Mouse (Mus musculus): ENCODE measurements at regions not wholly inside any gene's neighbourhood (a gene's known extent, or its start where the extent isn't known, plus 50 kb on each side); places are given as distances from the start of the nearest gene placed in this dataset.
A peak's percentile ranks its signal among the peaks of the same experiment; 100 is the strongest.

DNA sequence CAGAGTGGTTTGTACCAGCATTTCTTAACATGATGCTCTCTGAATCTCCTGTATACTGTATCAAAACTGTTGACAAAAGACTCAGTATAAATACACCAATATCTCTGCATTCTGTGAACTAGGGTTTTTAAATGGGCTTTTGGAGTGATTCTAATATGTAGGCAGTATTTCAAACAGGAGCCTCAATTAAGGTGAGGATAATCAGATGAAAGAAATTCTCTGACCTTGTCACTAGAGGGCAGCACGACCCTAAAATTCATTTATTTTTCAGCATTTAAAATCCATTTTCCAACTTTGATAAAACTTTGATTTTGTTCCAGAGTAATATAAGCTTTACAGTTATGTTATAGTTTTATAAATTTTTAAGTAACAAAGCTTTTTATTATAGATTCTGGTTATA is 114.5 kb downstream of the Rfx6 start:
- DNase-seq (ENCODE audit: extremely low spot score), result peak; percentile 9

DNA sequence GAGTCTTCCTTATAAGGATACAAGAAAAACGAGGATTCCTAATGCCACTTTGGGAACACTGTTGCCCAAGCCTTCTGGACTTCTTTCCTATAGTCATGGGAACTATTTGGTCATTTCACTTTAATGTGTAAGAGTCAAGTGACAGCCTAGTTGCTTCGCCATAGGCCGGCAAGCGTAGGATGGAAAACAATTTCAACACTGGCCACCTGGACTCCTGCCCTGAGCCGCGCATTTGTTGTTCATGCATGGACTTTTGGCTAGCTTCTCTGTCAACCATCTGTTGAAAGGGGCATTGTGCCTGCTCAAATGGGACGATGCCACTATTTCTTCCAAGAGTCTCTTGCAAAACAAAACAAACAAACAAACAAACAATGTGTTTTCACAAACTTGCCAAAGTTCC is 116.3 kb downstream of the Rfx6 start:
- no peak for DNase-seq (ENCODE audit: extremely low spot score)

DNA sequence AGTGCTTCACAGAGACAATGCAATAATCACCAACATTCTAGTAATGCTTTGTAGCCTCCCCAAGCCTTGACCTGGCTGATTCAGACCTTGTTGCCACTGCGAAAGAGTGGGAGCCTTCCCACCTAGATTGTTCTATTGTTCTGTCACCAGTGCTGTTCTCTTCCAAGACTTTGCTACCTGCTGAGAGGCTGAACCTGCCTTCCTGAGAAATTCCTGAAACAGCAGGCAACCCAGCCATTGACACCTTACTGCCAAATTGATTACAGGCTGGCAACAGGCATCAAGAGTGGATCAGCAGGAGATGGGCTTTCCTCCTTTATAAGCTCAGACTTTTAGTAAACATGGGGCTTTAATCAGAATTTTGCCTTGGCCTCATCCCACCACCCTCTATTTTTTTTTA is 139.1 kb downstream of the Rfx6 start:
- no peak for DNase-seq (ENCODE audit: extremely low spot score)

DNA sequence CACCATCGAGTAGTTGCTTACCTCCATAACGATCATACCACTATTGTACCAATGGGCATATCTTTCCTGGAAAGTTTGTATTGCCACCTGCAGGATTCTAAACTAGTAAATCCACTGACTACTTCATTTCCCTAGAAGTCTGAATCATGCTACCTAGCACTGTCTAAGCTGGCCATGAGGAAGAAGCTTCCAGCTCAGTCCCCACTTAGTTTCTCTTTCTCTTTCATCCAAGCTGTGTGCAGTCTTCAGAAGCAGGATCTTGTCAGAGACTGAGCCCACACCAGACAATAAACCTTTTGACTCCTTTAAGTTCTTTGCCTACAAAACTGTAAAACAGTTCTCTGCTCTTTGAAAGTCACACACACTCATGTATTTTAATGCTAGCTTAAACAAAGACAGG is 146.3 kb downstream of the Rfx6 start:
- no peak for DNase-seq (ENCODE audit: extremely low spot score)

DNA sequence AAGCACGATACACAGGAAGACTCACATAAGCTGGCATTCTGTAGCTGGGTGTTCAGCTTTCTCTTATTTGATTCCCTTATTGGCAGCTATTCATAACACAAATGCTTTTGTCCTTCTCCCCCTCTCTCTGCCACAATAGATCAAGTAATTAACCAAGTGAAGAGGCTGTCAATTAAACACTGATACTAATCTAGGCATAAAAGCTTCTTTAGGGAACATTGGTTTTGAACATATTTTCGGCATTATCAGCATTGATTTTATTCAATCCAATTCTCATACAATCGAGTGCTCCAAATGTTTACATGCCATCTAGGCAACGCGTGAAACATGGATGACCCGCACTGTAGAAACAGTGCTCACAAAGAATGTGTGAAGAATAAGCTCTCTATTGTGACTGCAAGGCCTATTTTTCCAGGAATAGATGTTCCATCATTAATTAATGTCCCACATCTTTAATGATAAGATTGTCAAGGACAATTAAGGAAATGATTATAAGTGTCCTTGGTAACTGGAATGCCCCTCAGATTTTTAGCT is 148.9 kb downstream of the Rfx6 start:
- no peak for DNase-seq (ENCODE audit: extremely low spot score)

DNA sequence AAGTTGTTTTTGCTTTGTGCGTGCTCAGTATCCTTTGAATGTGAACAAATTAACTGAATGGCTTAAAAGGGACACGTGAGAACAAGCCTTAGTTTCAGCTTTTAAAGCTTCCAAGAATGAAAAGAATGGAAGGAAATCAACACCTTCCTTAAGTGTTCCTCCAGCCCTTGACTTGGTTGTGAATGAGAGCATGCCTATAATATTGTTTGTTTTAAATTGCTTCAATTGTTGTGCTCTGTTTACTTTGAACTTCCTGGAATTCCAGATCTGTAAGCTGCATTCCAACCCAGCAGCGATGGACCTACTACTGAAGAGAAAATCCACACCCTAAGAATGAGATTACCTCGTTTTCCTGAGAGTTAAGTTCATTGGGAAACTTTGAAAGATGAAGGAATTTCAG is 154.9 kb downstream of the Rfx6 start:
- DNase-seq (ENCODE audit: extremely low spot score), result no peak

DNA sequence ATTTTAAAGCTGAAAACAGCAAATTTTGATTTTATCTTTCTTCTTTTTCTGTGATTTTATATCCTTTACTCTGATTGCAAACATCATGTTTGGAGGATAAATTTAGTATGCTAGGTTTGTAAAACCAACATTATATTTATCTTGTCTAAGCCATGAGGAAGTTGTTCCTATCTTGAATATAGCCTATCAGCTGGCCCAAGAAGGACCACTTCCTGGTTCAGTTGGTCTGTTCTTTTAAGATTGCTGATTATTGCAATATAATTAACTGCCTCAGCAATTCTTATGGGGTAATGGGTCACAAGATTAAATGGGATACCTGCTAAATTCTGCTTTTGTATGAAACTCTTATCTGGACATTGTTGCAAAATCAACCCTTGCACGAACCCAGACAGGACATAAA is 165.5 kb downstream of the Rfx6 start:
- no peak for DNase-seq (ENCODE audit: extremely low spot score)

DNA sequence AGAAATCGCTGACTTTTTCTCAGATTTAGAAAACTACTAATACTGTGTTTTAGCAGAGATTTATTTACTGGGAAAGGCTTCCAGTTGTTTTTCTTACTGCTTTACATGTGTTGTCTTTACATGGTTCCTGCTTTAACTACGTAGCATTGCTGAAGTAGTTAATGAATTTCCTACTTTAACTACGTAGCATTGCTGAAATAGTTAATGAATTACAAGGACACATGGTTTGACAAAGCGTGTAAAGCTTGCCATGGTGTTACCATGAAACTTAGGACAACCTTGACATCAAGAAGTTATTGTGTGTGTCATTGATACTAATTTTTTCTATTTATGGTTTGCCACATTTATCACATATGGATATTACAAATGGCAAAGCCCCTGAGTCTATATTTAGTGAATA is 168.7 kb downstream of the Rfx6 start:
- DNase-seq (ENCODE audit: extremely low spot score), result no peak

DNA sequence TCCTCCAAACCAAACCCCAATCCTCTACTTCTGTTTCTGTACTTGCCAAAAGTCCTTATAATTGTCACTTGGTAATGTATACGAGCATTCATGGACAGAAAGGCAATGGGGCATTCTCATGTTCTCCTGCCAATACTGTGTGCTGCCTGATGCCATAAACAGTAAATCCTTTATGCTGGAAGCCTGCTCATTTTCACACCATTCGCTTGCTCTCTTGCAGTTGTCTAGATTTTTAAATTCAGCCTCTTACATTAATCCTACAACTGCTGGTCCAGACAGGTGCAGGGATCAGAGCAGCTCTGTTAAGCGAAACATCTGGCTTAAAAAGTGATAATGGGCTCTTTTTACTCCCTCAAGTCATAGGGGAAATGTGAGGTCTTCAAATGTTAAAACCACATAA is 152.9 kb upstream of the Vgll2 start:
- DNase-seq (ENCODE audit: extremely low spot score), result no peak

DNA sequence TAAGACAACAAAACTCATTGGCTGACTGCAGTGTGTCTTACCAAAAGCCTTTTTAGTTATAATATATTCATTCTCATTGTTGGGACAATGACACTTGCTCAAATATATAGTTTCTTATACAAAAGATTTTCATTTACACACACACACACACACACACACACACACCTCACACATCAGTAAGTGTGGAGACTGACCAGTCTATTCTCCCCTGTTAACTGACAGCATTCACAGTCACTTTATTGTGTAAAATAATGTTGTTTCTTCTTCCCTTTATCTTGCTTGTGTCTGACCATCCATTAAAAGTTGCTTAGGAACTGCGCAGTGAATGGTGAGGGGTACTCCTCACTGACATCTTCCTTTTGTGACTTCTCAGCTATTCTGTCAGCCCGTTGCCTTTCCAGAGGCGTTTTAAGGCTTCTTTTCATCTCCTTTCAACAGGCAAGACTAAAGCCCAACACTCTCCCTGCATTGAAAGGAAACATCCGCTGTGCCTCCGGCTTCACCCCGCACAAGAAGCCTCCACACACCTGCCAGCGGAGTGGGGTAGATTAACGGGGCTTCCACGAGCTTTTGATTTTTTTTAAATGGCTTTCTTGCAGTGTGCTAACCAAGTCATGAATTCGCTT is 111.1 kb upstream of the Vgll2 start:
- peak; percentile 13 for DNase-seq (ENCODE audit: extremely low spot score)

DNA sequence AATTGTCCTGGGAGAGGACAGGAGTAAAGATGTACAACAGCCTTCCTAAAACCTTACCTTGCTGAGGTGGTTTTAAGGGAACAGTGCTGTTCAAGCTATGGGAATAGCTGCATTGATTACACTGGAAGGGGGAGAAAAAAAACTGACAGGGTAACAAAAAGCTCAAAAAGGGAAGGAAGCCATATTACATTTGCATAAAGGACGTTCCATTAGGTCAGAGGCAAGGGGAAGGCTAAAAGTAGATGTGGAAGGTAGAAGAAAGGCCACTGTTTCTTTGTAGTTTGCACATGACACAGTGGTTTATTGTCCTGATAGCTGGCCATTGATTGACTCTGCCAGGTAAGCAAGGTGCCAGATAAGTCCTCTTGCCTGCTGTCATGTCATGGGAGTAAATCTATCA is 110.2 kb upstream of the Vgll2 start:
- no peak for DNase-seq (ENCODE audit: extremely low spot score)

DNA sequence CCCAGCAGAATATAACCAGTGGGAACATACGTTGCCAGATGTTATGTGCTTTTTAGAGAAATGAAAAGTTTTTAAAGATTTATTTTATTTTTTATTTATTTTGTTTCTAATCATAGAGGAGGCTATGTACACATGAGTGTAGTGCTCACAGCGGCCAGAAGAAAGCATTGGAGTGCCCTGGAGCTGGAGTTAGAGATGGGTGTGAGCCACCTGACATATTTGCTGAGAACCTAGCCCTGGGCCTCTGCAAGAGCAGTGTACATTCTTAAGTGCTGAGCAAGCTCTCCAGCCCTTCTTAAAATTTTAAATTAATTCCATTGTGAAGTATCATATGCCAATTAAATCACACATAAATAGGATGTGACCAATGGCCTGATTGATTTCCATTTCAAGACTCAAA is 95.7 kb upstream of the Vgll2 start:
- DNase-seq (ENCODE audit: extremely low spot score), result no peak

DNA sequence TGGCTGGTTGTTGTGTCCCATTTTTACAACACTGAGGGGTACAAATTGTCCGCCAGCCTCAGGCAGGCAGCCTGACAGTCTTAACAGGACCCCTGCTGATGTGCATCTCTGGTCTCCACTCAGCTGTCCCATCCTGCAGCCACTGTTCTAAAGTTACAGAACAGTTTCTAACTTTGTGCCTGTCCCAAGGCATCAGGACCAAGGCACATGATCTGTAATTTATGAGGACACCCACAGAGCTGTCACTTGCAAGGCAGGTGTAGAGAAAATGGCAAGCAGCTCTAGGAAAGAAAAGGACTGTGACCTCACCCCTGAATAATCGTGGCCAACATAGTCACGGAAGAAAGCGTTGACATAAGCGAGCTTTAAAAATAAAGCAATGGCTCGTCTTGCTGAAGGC is 93.0 kb upstream of the Vgll2 start:
- no peak for DNase-seq (ENCODE audit: extremely low spot score)

DNA sequence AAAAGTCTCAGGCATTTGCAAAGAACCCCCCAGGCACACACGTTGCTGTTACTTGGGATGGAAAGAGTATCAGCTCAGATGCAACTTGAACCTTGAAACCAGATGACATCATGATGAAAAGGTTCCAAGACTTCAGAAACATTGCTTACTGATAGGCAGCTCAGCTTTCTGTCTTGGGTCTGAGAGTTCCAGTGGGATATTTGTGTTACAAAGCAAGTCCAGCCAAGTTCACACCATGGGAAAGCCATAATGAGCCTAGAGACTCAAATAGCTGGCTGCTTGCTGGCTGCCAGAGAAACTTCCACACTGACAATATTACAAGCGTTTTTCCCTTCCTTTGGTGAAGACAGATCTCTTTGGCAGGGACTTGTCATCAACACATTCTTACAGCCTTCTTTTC is 92.0 kb upstream of the Vgll2 start:
- no peak for DNase-seq (ENCODE audit: extremely low spot score)

DNA sequence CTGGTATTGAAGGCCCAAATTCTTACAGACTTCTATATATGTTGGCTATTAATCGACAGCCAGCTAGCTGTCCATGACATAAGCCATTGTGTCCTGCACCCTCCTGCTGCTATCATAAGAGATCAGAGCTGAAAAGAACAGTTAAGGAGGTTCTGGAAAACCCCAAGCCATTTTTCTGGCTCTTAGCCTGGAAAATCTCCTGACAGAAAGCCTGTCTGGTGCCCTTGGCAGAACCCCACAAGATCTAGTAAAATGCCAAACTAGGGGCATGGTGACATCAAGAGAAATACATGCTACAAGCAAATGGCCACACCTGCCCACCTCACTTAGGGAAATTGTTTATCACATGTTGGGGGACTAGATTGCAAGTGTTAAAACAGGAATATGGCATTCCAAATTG is 91.6 kb upstream of the Vgll2 start:
- no peak for DNase-seq (ENCODE audit: extremely low spot score)

DNA sequence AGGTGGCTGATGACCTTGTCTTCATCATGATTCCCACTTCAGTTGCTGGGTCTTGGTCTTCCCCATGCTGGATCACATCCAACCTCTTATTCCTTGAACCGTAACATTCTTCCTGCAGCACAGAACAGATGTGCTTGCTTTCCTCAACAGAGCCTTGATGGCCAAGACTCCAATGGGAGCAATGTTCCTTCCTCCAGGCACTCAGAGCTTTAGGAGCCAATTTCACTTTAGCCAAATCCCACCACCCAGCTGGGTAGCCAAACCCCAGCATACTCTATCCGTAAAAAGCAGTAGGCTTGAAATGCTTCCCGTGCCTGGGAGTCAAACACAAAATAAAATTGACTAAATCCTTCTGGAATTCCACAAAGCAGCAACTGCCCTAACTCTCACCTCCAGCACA is 86.8 kb upstream of the Vgll2 start:
- no peak for DNase-seq (ENCODE audit: extremely low spot score)

DNA sequence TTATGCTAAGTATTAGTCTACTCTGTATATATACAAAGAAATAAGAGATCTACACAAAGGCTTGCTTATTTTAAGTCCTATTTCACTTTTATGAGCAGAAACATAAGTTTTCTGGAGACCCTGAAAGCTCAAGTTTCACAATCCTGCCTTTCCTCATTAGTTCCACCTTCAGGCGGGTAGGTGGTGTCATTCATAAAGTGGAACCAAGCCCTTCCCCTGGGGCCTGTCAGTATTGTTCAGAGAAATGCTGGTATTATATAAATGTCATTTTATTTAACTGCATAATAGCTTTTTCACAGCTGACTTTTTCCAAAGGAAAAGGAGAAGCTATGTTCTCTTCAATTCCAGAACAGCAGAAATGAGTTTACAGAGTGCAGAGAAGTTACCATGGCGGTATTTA is 81.1 kb upstream of the Vgll2 start:
- no peak for DNase-seq (ENCODE audit: extremely low spot score)

DNA sequence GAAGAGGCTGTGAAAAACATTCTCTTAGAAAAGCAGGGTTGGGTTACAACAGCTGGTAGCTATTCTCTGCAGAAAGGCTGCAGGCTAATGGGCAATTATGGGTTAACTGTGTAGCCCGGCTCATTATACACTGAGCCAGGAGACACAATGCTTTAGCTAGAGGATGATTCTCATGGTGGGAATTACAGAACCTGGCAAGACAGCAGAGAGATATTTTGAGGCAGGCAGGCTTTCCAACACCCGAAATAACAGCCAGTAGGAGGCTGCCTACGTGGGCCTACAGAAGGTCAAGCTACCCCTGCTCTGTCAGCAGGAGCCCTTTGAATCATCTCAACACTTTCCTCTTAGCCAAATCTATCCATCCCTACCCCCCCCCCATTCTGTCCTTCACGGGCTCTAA is 76.6 kb upstream of the Vgll2 start:
- DNase-seq (ENCODE audit: extremely low spot score), result no peak

DNA sequence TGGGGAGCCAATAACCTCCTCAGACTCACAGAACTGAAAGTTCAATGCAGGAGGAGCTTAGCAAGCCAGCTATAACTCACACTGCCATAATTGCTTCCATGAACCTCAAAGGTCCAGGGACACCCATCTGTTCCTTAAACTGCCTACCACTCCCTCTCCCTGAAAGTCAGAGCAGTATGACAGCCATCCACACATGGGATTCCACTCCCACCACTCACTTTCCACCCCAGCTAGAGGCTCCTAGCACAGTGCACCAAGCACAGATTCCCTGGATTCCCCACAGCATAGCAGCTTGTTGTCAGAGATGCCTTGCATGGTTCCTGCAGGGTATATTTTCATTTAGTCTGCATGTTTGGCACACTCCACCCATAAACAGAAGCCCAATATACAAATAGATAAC is 76.1 kb upstream of the Vgll2 start:
- no peak for DNase-seq (ENCODE audit: extremely low spot score)

DNA sequence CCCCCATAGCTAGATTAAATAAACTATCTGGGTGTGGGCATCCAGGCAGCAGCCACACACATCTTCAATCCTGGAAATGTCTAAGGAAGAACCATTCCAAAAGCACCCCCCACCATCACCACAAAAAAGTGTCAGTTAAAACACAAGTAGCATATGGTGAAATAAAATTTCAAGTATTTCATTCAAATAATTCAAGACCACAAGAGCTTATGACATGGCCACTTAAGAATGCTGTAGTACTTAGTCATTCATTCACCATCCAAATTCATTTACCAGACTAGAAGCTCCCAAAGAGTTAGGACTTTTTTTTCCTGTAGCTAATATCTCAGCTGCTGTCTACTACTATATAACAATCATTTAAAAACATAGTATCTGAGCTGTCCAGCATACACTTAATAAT is 75.4 kb upstream of the Vgll2 start:
- no peak for DNase-seq (ENCODE audit: extremely low spot score)

DNA sequence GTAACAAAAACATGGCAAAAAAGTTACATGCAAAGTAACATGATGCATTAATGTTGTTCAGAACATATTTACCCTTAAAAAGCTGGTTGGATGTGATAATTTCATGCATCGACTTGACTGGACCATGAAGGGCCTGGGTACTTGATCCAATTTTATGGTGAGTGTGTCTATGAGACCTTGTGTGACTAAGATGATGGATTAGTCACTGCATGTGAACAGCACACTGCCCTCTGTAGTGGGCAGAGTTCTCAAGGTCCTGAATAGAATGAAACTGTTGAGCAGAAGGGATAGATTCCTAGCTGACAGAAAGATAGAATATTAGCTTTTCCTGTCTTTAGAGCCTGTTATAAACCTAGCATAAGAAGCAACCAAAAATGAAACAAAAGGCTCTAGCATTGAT is 72.3 kb upstream of the Vgll2 start:
- no peak for DNase-seq (ENCODE audit: extremely low spot score)

DNA sequence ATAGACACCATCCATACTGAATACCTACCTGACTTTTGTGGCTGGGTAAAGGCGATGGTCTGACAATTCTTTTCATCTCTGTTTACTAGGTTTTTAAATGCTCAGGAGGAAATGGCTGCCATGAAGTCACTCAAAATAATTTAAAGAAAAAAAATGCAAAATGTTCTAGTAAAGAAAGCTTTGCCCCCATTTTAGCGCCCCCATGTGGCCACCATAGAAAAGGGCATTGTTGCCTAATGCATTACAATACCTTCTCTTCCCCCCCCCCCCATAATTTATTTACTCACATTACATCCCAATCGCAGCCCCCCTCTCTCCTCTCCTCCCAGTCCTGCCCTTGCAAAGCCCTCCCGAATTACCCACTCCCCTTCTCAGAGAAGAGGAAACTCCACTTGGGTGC is 70.3 kb upstream of the Vgll2 start:
- DNase-seq (ENCODE audit: extremely low spot score), result no peak

DNA sequence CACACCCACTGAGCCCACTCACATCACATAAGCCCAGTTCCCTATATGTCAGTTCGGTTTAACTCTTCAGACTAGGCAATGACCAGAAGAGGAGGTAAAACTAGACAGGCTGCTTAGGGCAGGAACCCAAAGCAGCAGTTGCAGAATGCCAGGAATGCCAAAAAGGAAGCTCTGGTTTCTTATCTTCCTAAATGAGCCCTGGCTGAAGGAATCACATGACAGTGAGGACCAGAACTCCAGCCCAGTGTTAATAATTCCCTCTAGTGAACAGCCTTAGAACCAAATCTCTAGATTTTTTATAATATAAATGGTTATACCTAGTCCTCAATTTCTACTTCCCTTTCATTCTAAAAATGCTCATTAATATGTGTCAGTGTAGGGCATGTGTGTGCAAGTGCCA is 65.8 kb upstream of the Vgll2 start:
- no peak for DNase-seq (ENCODE audit: extremely low spot score)

DNA sequence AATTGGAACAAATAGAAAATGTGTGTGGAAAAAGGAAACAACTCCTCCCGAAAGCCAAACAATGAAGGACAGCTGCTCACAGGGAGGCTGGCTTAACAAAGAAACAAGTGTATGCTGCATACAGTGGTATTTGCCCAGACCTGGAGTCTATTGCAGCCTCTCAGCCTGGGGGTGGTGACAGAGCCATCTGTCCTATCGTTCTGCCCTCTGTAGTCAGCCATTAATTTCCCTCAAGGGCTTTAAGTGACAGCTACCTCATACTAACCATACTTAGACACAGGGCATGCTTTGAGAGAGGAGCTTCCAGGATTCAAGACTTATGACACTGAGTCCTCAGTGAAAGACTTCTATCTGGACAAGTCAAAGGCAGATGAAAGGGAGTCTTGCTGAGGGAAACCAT is 60.8 kb upstream of the Vgll2 start:
- DNase-seq (ENCODE audit: extremely low spot score), result peak; percentile 54

DNA sequence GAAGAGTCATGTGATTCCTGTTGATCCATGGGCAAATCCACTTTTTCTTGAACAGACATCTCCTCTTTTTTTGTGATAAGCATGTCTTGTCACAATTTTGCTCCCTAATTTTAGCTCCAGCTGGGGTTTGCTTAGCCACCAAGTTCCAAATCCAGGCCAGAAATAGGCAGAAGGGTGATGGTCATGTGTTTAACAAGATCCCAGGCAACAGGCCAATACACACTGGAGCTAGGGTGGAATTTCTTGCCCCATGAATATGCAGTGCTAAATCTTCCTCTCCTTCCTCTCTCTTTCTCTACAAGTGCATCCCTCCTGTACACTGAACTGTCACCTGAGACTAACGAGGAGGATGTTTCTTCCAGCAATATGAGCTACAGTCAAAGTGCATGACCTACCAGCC is 58.6 kb upstream of the Vgll2 start:
- no peak for DNase-seq (ENCODE audit: extremely low spot score)
